Mouse (Mus musculus) thymus, postnatal 10 days (tissue): Measurements from ENCODE around the gene Dppa2.
"Not testable (repeated sequence)": the region's sequence is repeated elsewhere in the genome, so short reads cannot be mapped to it uniquely, and the experiment has no call there.

Source experiments
- DNase-seq, 2 experiments: peaks; one replicate each; pipeline ENCODE4 v3.0.0; 2021; ENCODE audit warnings: low spot score in 2 of 2

The Dppa2 gene

DNA sequence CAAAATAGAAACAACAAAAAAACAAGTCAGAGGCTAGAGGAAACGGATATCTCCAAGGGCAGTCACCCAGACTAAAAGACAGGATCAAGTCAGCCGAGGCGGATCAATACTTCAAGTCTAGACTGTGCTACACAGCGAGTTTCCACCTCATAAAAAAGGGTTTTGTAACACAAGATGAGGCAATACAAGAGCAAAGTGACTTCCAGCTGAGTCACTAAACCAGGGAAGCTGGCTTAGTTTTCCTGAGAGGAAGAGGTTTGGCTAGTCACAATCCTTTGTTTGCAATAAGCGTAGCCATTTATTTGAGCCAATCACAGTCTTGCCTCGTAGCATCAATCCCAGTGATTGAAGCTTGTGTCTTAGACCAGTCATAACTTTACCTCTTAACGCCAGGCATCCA is at the start of gene Dppa2:
Dppa2 (plus strand) TSS at position 400 of the 400 bp plus-strand sequence.
- DNase-seq: no peak

GRCm38 (mm10) chr16:48254584-48254983 is 49.1 kb upstream of the Dppa2 start:
- DNase-seq: no peak

GRCm38 (mm10) chr16:48259519-48259918 is 44.2 kb upstream of the Dppa2 start:
- no peak for DNase-seq

DNA sequence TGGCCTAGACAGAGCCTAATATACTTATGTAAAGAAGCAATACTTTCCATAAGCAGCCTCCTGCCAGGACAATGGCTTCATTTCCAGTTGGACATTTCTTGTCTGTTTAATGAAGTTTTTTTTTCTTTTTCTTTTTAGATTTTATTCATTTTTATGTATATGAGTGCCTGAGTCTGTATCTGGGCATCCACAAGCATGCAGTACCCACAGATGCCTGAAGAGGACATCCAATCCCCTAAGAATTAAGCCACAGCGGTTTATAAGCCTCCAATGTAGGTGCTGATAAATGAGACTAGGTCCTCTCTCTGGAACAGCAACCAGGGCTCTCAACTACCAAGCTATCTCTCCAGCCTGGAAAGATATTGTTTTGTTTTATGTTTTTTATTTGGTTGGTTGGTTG is 40.8 kb upstream of the Dppa2 start:
- no peak for DNase-seq

DNA sequence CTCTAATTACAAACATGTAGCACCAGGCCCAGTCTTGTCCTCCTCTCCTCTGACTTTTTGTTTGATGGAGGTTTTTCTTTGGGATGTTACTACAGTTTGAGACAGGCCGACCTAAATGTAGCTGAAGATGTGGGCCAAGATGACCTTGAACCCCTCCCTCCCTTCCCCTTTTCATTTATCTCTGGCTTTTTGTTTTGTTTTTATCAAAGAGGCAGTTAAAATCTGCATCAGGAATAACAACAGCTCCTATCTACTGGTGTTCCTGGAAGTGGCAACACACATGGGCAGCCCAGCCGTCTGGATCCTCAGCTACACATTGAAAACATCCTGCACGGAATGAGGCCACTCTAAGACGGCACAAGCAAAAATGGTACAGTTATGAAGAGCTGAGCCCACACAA is 37.9 kb upstream of the Dppa2 start:
- no peak for DNase-seq

GRCm38 (mm10) chr16:48276940-48277339 is 26.8 kb upstream of the Dppa2 start:
- DNase-seq: no peak

GRCm38 (mm10) chr16:48280883-48281282 is 22.8 kb upstream of the Dppa2 start:
- DNase-seq: no peak

- DNase-seq: no peak
Measured at GRCm38 (mm10) chr16:48282801-48283200, 20.9 kb upstream of the Dppa2 start.

DNA sequence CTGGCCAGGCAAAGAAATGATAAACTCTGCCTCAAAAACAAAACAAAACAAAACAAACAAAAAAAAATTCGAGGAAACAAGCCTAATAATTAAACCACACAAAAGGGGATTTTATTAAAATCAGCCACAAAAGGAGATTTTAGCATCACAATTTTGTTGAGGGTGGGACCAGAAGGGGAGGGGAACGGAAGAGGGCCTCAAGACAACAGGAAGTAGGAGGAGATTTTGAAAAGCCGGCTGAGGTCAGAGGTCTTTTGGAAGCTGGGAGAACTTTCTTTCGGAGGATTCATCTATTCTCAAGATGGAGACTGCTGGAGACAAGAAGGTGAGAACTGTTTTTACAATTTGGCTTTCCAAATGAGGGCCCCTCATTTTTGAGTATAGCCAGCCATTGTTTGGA is 20.2 kb upstream of the Dppa2 start, which contains the start of gene Dppa4:
Dppa4 (plus strand) TSS at position 217 of the 400 bp plus-strand sequence.
- no peak for DNase-seq

DNA sequence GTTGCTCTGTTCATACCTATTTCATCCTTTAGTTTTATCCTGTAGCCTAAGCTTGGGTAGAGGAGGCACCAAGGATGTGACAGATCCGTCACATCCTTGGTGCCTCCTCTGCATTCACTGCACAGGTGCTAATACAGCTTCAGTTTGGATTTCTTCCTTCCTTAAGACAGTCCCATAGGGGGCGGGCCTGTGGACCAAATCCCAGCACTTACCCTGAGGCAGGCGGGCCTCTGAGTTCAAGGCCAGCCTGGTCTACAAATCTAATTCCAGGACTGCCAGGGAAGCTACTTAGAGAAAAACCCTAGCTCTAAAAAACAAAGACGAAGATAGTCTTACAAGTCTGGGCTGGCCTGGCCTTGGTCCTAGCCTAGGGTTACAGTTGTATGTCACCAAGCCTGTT is 18.2 kb upstream of the Dppa2 start:
- DNase-seq: no peak

DNA sequence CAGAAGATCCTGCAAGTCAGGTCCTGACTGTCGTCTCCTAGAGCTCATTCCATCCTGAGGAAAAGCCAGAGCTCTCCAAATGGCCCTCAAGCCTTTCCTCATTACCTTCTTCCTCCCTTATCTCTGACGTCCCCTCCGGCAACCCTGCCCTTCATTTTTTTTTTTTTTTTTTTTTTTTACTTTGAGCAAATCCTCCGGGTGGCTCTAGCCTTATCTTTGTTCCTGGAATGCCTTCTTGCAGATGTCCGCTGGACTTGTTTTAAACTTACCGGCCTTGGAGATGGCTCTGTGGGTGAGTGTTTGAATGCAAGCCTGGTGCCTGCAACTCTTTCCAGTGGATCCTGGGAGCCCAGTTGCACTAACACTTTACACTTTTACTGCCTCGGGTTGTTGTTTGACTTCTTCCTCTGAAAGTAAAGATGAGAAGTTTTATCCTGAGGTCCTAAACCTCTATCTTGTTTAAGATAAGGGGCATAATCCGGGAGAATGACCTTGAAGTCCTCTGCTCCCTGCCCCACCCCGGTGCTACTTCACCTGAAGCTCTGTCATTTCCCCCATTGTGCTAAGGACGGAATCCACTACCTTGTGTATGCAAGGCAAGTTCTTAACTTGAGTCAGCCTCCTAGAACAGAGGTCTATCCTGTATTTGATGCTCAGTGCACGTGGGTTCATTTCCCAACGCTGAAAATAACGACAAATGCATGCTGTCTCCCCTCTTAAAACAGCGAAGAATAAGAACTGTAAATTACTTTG is 6.1 kb upstream of the Dppa2 start:
- no peak for DNase-seq

GRCm38 (mm10) chr16:48299884-48300283 is 3.8 kb upstream of the Dppa2 start:
- DNase-seq: no peak

GRCm38 (mm10) chr16:48303983-48304382 is 275 bp downstream of the Dppa2 start:
- no peak for DNase-seq

DNA sequence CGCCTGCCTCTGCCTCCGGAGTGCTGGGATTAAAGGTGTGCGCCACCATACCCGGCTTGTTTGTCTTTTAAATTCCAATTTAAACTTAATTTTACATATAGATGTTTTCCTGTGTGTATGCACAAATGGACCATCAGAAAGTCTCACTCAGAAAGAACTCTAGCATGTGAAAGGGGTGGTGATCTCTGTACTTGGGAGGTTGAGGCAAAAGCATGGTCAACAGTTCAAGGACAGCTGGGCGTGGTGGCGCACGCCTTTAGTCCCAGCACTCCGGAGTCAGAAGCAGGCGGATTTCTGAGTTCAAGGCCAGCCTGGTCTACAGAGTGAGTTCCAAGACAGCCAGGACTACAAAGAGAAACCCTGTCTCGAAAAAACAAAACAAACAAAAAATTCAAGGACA is 5.2 kb downstream of the Dppa2 start:
- not testable (repeated sequence) for DNase-seq

GRCm38 (mm10) chr16:48309912-48310630 is 6.4 kb downstream of the Dppa2 start:
- DNase-seq: no peak

- DNase-seq: no peak
Measured at GRCm38 (mm10) chr16:48315294-48315693, 11.6 kb downstream of the Dppa2 start.

GRCm38 (mm10) chr16:48320781-48321180 is 17.1 kb downstream of the Dppa2 start:
- peak in 1 of 2 experiments; percentile 4 for DNase-seq

DNA sequence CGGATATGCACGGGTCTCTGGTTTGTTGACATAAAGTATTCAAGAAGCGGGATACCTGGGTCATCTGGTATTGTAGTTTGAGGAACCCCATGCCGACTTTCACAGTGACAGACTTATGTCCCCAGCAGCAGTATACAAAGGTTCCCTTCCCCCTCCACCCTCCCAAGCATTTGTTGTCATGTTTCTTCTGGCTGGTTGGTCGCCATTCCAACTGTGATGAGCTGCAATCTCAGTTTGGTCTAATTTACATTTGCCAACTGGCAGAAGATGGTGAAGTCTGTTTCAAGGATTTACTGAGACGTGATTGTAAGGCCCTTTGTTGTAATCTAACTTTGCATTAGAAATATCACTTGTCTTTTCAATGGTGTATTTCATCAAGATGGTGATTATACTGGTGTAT is 19.4 kb downstream of the Dppa2 start:
- no peak for DNase-seq

DNA sequence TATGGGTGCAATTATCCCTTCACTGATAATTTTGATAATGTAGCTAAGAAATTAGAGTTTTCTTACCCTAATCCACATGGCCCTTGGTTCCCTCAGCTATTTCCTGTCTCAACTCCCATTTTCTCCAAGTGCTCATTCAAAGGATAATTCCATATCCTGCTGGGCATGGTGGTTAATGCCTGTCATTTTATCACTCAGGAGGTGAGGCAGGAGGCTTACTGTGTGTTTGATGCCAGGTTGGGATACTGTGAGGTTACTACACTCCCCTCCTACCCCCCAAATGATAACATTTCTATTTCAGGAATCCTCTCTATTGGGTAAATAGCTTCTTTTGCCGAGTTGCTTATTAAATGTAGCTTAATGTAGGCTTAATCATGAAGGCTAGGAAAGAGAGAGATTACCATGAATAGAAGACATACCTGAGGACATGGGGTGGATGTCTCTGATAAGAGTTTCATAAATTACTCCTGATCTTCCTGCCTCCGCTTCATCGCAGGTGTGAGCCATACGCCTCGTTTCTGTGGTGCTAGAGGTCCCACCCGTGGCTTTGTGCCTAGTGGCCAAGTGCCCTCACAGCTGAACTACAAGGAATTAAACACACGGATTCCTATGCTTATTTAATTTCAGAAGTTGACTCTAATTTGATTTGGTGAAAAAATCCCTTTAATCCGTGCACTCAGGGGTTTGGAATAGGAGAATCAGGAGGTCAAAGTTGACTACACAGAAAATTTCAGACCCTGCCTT is 20.1 kb downstream of the Dppa2 start:
- no peak for DNase-seq

DNA sequence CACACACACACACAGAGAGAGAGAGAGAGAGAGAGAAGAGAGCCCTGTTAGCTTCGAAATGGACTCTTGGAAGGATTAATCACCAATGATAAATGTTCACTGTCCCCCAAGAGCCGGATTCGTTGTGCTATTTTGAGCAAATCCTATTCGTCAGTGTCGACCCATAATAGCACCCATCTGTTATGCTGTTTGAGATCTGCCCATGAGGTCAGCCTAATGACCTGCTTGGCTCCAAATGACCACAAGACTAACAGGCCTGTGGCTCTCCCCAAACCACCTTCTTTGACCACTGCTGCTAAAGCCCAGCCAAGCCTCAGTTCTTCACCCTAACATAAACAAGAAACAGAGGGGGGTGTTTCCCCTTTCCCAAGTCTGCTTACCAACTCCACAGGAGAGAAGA is 23.2 kb downstream of the Dppa2 start:
- no peak for DNase-seq

DNA sequence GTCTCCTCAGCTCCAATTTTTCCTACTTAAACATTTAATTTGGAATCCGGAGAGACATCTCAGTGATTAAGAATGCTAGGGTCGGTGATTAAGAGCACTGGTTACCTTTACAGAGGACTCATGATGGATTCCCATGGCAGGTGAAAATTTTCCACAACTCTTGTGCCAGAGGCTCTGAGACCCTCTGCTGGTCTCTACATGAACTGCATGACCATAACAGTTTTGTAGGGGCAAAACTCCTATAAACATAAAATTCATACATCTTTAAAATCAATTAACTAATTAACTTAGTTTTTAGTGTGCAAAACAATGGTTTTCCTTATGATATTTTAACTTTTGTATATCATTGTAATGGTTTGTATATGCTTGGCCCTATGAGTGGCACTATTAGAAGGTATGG is 24.7 kb downstream of the Dppa2 start:
- DNase-seq: no peak

GRCm38 (mm10) chr16:48331822-48332221 is 28.1 kb downstream of the Dppa2 start:
- no peak for DNase-seq

- no peak for DNase-seq
Measured at GRCm38 (mm10) chr16:48335326-48335725, 31.6 kb downstream of the Dppa2 start.
